ENCODE assay signal across 24 mouse cellular contexts in genomic region chr5:117894050-117894449, GRCm38 (mm10).
"Had no signal": no experiment of that assay in that cellular context is flagged by ENCODE, and none has a peak within 500 bp of the region (broad histone marks: within the 10 kb centered on the region; RNA-seq: fewer than 3 reads in every experiment).

No protein-coding gene starts in this region.

- H3K4me2 ChIP-seq: heart, embryonic 12.5 days; hindbrain, embryonic 12.5 days; hindbrain, embryonic 14.5 days; intestine, embryonic 15.5 days; limb, embryonic 12.5 days had no signal

- H3K9ac ChIP-seq: heart, embryonic 12.5 days; hindbrain, embryonic 12.5 days; hindbrain, embryonic 14.5 days; intestine, embryonic 15.5 days; limb, embryonic 12.5 days had no signal

- H3K36me3 ChIP-seq: heart, embryonic 10.5 days; heart, embryonic 12.5 days; hindbrain, embryonic 10.5 days; hindbrain, embryonic 12.5 days; intestine, embryonic 15.5 days; limb, embryonic 10.5 days; limb, embryonic 12.5 days had no signal

- H3K27me3 ChIP-seq: intestine, embryonic 15.5 days; limb, embryonic 12.5 days had no signal

- H3K27ac ChIP-seq: gastrocnemius, adult 2 months; heart, embryonic 10.5 days; hindbrain, embryonic 10.5 days; hindbrain, embryonic 12.5 days; hindbrain, embryonic 14.5 days; intestine, embryonic 15.5 days; layer of hippocampus, adult 2 months; left cerebral cortex, adult 2 months; limb, embryonic 10.5 days; limb, embryonic 12.5 days had no signal

- H3K9me3 ChIP-seq: heart, embryonic 10.5 days; heart, embryonic 12.5 days; hindbrain, embryonic 10.5 days; hindbrain, embryonic 12.5 days; intestine, embryonic 15.5 days; limb, embryonic 10.5 days; limb, embryonic 12.5 days had no signal

- ATAC-seq: hindbrain, embryonic 16.5 days; inflammation-experienced regulatory T-cells, adult 6 months; intestine, embryonic 15.5 days; intestine, postnatal 0 days had no signal

- DNase-seq: gastrocnemius, adult 2 months; gastrocnemius, postnatal 10 days; gastrocnemius, postnatal 25 days; heart, adult 18-20 months; heart, postnatal 10 days; heart, postnatal 4 days; kidney, adult 18-20 months; kidney, adult 8-10 months; kidney, postnatal 10 days; kidney, postnatal 25 days; kidney, postnatal 4 days had no signal

- H3K4me3 ChIP-seq: gastrocnemius, adult 2 months; heart, embryonic 10.5 days; heart, embryonic 12.5 days; hindbrain, embryonic 10.5 days; hindbrain, embryonic 12.5 days; intestine, embryonic 15.5 days; layer of hippocampus, adult 2 months; left cerebral cortex, adult 2 months; limb, embryonic 10.5 days; limb, embryonic 12.5 days had no signal
